Mouse (Mus musculus) gastrocnemius, postnatal 14 days (tissue): ENCODE data around the gene Cabin1. TPM values are rescaled to one million over a fixed set of nuclear protein-coding genes. Genes with fewer than 3 reads are reported as not detected.

Source experiments
- DNase-seq: peaks from one replicate; pipeline ENCODE4 v3.0.0; 2021; ENCODE audit warnings: mixed read lengths
- intact Hi-C: fragments of 180-260 bp; cut with DNase I; formaldehyde crosslinking; loops from one replicate; pipeline ENCODE4 v1.15.1; 2025; ENCODE audit warnings: low total_unique reads
- total RNA-seq, 2 experiments: library from RNA; stranded (reverse); gene quantifications; 2 replicates each; pipeline ENCODE4 v1.2.3; 2021

The Cabin1 gene
- total RNA-seq, 2 experiments from 2014 or later = 9.6 to 10.9 TPM

DNA sequence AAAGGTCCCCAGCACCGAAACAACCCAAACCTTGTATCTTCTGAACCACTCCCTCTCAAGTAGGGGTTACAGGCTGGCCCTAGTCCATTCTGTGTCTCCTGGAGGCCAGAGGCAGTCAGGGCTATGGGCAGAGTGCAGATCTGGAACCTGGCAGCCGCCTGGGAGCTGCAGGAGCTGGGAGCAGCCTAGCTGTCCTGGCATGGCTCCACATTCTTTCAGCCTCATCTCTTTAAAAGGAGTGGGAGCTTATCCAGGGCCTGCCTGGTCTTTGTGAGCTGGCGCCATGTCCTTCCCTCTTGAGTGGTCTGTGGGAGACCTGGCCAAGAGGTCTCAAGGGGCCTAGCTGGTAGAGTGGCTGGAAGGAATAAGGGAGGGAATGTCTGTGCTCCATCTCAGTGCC is 116.8 kb downstream of the Cabin1 start:
- intact Hi-C loops = no loop called here
- peak; percentile 71 for DNase-seq

DNA sequence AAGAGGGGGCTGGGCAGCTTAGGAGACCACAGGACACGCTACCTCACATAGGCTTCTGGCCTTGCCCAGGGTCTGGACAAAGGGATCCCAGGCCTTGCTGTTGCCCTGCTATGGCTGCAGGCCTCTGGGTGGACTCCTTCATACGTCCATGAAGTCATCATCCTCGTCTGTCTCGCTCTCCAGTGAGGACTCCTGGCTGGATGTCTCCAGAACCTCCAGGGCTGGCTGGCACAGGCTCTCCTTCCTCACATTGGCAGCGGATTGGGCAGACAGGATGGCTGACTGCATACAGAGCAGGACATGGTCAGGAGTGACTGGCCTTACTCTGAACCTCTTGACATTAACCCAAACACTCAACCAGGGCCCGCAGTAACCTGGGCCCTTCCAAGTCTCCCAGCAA is 117.7 kb downstream of the Cabin1 start:
- intact Hi-C loops = no loop called here
- no peak for DNase-seq

DNA sequence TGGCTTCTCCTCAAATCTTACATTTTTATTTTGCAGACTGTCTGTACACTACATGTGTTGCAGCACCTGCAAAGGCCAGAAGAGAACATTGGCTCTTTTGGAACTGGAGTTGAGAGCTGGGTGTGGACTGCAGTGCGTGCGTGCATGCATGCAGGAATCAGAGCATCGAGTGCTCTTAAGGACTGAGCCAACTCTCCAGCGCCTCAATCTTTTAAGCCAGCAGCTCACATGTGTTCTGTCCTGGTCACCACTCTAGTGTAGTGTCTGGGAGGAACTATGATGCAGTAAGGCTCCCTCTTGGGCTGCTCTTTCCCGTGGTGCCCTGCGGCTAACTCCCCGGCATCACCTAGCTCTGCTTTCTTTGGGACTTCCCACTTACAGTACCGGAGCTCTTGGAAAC is 118.5 kb downstream of the Cabin1 start:
- intact Hi-C loops = no loop called here
- no peak for DNase-seq

DNA sequence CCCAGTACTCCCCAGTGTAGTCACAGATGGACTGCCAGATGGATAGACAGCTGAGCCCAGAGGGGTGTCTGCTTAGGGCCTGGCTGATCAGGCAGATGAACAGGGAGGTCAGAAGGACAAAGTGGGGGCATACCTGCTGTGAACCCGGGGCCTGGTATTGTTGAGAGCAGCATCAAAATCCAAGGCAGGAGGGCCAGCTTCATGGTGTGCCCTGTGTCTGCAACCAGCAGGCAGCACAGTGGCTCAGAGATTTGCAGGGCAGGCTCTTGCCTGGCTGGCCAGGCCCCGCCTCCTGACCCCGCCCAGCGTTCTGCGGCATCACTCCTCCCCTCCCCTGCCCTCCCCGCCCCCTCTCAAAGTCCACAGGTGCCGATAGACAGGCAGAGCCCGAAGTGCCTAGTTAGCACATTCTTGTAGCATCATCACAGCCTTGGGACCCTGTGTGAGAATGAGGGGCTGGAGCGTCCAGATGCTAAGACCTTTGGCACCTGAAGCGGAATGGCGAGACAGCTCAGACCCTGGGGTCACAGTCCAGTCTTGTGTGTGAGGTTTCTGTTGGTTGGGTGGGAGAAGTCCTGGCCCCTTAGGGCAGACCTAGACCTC is 120.3 kb downstream of the Cabin1 start, which contains the start of gene Susd2:
TSS of gene Susd2 (minus strand) at position 268 of the 603 bp plus-strand sequence.
- intact Hi-C loops = no loop called here
- DNase-seq = peak; percentile 51

DNA sequence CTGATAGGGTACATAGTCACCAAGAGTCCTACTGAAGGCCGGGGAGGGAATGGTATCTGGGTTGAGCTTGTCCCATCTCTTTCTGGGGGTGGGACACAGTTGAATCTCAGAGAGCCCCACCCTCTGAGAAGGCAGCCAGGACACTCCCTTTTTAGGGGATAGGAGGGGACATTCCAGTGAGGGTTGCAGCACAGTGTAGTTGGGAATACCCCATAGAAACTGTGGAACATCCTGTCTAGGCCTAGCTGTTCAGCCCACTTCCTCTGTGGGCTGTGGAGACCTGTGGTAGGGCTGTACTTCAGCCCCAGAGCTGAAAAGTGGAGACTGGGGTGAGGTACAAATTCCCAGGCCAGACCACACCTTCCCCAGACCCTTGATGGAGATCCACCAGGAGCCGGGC is 121.2 kb downstream of the Cabin1 start:
- intact Hi-C loops = no loop called here

DNA sequence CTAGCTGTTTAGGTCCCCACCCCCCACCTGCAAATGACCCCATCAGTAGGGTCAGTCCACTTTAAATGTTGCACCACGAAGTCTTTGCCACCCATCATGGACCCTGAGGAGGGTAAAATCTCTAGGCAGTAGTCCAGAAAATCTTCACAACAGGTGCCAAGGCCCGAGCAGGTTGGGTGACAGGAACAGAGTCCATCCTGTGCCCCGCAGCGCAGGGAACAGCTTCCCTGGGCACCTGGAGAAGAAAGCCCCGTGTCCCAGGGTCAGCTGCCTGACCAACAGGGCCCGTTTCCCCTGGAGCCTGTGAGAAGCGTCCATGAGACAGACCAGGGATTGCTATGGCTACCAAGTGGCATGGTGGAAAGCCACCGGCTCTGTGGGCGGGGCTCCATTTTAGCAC is 121.7 kb downstream of the Cabin1 start:
- DNase-seq = no peak
- intact Hi-C loops = no loop called here

More for the DNA sequence above, 121.2 kb downstream of the Cabin1 start:
- DNase-seq = no peak

DNA sequence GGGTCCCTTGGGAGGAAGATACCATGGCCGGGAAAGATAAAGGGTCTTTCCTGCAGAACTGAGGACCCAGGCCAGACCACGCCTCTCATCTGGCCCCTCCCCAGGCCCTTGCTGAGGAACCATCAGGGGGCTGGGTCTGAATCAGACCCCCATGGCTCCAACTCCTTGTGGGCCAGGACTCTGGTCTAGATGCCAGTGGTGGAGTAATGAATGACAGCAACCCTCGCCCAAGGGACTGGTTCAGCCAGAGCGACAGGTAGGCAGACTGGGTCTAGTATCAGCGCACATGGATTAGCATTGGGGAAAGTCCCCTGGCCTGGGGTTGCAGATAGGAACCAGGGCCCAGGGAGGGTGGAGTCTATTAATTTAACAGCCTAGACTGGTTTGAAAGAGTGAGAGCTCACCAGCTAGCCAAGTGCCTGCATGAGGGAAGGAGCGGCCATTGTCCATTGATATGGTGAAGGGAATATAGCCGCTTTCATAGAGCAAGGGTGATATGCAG is 122.4 kb downstream of the Cabin1 start:
- intact Hi-C loops = no loop called here
- no peak for DNase-seq

DNA sequence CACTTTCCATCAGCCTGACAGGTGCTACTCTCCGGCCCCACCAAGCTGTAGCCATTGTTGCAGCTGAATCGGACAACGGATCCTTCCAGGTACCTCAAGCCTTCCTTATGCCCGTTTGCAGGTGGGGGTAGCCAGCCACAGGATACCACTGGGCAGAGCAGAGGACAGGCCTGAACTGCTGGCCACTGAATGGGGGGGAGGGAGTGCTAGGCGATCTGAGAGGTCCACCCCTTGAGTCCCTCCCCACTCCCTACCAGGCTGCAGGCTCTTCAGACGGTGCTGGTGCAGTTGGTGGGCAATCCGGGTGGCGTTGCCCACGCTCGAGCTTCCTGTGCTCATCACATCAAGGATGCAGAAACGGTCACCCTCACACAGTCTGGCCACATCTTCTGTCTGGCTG is 126.4 kb downstream of the Cabin1 start:
- intact Hi-C loops = no loop called here
- DNase-seq = no peak

DNA sequence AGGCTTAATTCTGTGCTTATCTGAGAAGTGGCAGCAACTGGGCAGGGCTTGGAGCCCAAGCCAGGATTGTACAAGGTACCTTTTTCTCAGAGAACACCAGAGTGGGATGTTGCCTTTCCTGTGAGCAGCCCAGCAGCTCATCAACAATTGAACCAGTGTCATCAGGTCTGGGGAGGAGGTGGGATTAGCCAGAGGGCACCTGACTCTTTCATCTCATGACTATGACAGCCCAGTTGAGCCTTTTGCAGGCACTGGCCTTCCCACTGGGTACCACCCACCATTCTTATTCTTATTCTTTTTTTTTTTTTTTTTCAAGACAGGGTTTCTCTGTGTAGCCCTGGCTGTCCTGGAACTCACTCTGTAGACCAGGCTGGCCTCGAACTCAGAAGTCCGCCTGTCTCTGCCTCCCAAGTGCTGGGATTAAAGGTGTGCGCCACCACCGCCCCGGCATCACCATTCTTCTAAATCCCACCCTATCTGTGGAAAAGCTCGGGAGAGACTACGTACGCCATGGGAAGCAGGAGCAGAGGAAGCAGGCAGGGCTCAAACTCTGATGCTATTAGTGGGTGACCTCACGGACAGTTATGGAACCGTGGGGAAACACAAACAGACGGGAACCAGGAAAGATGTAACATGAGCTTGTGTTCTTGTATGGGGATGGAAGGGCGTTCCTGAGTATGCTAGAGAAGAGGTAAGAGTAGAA is 127.9 kb downstream of the Cabin1 start:
- no peak for DNase-seq
- intact Hi-C loops = no loop called here

DNA sequence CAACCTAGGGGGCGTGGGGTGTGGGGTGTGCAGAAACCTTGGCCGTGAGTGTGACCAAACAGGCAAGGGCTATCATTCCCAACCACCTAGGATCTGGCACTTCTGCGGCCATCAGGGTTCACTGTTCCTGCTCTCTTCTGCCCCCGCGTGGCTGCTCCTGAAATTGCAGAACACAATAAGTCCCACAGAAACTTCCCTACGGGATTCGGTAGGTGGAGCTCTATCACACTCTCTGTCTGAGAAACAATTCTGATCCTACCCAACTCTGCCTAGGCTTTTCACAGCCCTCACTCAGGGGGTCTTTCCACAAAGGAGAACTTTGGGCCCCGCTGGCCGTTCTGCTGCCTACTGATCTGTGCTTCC is 128.5 kb downstream of the Cabin1 start:
- DNase-seq = peak; percentile 81
- intact Hi-C loops = loop anchor here (2.0 kb wide), 1 partner anchor 49 kb away; no protein-coding TSS in a partner anchor

DNA sequence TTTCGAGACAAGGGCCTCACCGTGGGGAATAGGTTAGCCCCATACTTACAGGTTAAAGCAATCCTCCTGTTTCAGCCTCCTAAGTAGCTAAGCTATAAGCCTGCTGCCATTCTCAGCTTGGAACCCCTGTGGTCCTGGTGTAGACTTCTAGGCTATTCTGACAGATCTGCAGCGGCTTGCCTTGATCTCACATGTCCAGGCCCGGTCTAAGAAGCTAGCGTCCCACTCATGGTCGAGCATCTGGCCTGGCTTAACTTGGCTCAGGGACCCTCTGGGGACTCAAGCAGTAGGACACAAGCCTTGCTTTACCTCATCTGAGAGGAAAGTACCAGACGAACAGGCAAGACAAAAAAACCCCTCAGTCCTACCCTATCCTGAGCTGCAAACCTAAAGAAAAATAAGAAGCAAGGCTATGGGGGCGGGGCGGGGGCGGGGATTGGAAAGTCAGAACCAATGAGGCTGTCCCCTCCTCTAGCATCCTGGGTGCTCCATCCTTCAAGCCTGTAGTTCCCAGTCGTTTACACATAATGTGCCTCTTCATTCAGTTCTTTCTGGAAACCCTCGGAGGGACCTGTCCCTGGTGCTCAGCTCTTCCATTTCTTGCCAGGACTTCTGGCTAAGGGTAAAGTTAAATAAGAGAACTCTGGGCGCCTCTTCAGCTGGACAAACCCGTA is 129.0 kb downstream of the Cabin1 start:
- no peak for DNase-seq
- intact Hi-C loops = loop anchor here (2.0 kb wide), 1 partner anchor 48 kb away; no protein-coding TSS in a partner anchor

DNA sequence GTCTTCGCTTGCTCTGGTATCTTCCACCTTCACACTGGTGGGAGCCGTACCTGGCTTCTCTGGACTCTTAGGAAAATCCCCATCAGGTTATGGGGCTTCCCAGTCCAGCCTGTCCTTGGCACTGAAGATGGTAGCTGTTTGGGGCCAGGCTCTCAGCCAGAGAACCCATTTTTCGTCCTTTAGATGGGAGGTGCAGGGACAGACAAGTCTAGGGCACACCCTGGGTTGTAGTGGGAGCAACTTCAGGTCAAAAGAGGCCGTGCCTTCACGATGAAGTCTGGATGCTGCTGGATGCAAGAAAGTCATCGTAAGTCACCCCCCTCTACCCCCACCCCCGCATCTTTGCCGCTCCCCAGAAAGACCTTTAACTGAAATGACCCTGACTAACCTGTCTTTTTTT is 129.5 kb downstream of the Cabin1 start:
- no peak for DNase-seq
- intact Hi-C loops = loop anchor here (2.0 kb wide), 1 partner anchor 48 kb away; no protein-coding TSS in a partner anchor

DNA sequence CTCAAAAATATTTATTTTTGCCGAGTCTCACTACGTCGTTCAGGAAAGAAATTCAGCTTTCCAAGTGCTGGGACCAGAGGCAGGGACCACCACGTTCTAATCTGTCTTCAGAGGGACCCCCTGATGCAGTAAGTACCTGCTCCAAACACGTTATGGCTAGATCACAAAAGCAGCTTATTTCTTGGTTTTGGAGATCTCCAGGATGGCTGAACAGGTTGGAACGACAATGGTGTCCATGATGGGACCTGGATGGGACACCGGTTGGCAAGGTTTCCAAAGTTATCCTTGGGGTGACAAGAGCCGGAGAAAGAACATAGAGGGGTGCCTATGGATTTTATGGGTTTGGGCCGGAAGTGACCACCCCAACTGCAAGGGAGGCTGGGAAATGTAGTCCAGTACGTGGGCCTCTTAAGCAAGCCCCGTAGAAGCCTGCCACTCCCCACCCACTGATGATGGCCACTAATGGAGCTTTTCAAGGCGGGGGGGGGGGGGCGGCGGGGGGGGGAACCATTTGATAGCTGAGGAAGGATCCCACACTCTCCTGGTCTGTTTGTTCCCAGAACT is 130.5 kb downstream of the Cabin1 start:
- no peak for DNase-seq
- intact Hi-C loops = loop anchor here (2.0 kb wide), 1 partner anchor 47 kb away; no protein-coding TSS in a partner anchor

DNA sequence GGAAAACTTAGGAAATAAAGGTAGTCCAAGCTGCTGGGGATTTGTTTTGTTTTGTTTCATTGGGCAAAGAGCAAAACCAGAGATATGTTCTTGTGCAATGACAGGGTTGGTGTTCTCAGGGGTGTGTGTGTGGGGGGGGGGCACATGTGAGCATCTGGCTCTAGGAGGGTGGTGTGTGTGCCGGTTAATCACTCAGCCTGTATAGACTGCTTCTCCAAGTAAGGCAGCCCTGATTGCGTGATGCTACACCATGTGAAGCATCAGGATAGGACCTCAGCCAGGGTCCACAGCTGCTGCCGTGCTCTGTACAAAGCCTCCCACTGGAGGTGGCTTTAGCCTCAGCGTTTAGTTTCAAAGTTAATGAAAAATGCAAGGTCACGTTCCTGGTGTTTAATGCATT is 131.1 kb downstream of the Cabin1 start:
- intact Hi-C loops = no loop called here
- peak; percentile 49 for DNase-seq

DNA sequence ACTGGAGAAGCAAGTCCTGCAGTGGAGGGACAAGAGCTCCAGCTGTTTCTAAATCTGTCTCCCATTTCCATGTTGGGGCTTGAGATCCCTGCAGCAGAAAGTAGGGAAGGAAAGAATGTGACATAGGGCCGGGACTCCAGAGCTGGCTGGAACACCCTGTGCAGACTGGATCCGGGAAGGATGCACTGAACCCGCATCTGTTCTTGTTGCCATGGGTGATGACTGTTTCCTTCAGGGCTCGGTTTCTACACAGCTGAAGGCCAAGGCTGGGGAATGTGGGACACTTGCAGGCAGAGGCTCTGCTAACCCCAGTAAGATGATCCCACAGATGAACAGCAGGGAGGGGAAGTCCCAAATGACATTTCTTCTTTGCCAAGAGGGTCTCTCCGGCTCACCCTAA is 131.5 kb downstream of the Cabin1 start:
- intact Hi-C loops = no loop called here
- DNase-seq = peak; percentile 67

DNA sequence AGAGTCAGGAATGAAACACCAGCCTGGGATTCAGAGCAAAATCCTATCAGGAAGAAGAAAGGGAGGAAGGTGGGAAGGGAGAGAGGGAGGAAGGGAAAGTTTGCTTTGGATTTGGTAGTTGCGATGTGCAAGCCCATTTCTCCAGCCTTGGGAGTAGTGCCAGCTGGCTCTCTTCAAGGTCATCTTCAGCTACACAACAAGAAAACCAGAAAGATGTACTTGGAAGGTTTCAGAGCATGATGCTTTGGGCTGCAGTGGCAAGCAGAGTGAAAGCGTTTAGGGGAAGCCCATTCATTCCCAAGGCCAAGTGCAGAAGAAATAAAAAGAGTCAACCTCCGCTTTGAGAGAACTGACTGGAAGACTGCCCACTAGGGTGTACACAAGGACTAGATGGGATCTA is 136.7 kb downstream of the Cabin1 start:
- intact Hi-C loops = no loop called here
- DNase-seq = no peak

DNA sequence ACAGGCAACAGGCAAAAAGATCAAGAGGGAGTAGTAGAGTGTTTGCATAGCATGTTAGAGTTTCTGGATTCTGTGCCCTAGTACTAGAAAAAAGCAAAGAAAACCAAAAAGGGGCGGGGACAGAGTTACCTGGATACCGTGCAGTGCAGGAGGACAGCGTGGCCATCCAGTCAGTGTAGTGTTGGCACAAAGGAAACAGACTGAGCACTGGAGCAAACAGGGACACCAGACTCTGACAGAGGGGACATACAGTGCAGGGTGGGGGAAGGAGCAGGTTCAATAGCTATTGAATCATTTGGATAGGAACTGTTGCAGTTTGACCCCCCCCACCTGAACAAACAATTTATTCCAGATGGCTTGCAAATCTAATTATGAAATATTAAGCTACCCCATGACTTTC is 137.2 kb downstream of the Cabin1 start:
- intact Hi-C loops = no loop called here
- DNase-seq = no peak

DNA sequence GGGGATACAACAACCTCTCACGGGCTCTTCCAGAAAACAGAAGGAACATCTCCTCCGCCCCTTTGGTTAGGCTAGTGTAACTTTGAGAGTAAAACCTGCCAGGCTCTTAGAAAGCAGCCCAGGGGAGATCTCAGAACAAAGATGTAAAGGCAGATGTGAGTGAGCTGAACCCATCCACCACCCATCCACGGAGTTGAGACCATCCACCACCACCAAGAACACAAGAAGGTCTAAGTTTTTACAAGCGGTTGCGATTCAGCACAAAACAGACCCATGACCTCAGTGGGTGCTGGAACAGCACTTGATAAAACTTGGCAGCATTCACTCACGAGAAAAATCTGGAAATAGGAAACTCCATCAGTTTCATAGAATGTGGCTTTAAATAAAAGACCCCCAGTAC is 138.2 kb downstream of the Cabin1 start:
- DNase-seq = no peak
- intact Hi-C loops = no loop called here

DNA sequence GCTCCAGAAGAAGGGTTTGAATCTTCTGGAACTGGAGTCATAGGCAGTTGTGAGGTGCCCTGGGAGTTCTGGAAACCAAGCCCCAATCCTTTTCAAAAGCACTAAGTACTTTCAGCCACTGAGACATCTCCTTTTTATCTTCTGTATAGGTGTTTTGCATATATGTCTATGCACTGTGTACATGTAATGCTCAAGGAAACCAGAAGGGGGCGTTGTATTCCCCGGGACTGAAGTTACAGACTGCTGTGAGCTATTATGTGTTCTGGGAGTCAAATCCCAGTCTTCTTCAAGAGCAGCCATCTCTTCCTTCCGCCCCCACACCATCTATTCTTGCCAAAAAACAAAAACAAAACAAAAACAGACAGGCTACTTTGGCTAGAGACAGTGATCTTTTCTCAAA is 143.3 kb downstream of the Cabin1 start:
- intact Hi-C loops = no loop called here
- DNase-seq = no peak

DNA sequence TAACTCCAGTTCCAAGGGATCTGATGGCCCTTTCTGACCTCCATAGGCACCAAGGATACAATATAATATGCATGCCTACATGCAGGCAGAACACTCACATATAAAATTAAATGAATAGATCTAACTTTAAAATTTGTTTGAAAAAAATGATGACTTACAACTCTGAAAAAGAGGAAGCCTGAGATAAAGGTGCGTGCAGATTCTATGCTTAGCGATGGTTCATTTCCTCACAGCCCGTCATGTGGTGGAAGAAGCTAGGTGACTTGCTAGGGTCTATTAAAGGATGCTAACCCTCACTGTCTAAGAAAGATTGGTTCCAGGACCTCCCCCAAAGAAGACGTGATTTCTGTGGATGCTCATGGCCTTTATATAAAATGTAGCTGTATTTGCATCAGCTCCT is 148.1 kb downstream of the Cabin1 start:
- no peak for DNase-seq
- intact Hi-C loops = no loop called here
